In genomic region chr11:31738148-31739021, GRCm38 (mm10) we compare ENCODE assay signal across 17 mouse cellular contexts.
DNase-seq lines count a peak whose midpoint lies in the region; ATAC-seq and TF ChIP-seq lines count a peak whose summit lies in the region.
"Had no signal": no experiment of that assay in that cellular context is flagged by ENCODE, and none has a peak within 500 bp of the region (broad histone marks: within the 10 kb centered on the region; RNA-seq: fewer than 3 reads in every experiment).

No protein-coding gene starts in this region.

- TF ChIP-seq POLR2A in cerebellum, adult 2 months (IDR thresholded peaks at IDR 0.05; ENCODE audit: borderline replicate concordance, insufficient read depth, low read length) = no peak

- H3K4me2 ChIP-seq in lung, embryonic 15.5 days = no peak overlapping the region
- H3K4me2 ChIP-seq: embryonic facial prominence, embryonic 15.5 days; forebrain, embryonic 12.5 days; heart, embryonic 13.5 days; liver, embryonic 13.5 days had no signal

- no peaks in the 10 kb centered on the region for H3K27me3 ChIP-seq in cerebellum, adult 2 months (ENCODE audit: control insufficient read depth, insufficient read depth, low read length)
- H3K27me3 ChIP-seq in lung, embryonic 15.5 days = no peaks in the 10 kb centered on the region
- H3K27me3 ChIP-seq: embryonic facial prominence, embryonic 15.5 days; forebrain, embryonic 12.5 days; heart, embryonic 13.5 days had no signal

- DNase-seq in cerebellum, adult 2 months = peak; percentile 49 to 50
- no peak for DNase-seq in cerebellum, adult 9-10 months
- DNase-seq in kidney, adult 9 months = peak; percentile 74
- DNase-seq in kidney, postnatal 10 days = no peak
- DNase-seq in heart, adult 9 months (ENCODE audit: low spot score in 2 of 2) = no peak
- no peak for DNase-seq in thymus, postnatal 10 days (ENCODE audit: low spot score in 2 of 2)
- DNase-seq: liver, embryonic 13.5 days; thymus, adult 18-20 months had no signal

- TF ChIP-seq CTCF in cerebellum, adult 2 months (IDR thresholded peaks at IDR 0.05; ENCODE audit: borderline replicate concordance, insufficient read depth, low read depth, low read length) = no peak

- no peak overlapping the region for H3K9ac ChIP-seq in lung, embryonic 15.5 days
- H3K9ac ChIP-seq: embryonic facial prominence, embryonic 15.5 days; forebrain, embryonic 12.5 days; heart, embryonic 13.5 days; liver, embryonic 13.5 days had no signal

- no peaks in the 10 kb centered on the region for H3K9me3 ChIP-seq in lung, embryonic 15.5 days
- H3K9me3 ChIP-seq: embryonic facial prominence, embryonic 15.5 days; forebrain, embryonic 12.5 days; heart, embryonic 13.5 days; hindbrain, embryonic 10.5 days; limb, embryonic 10.5 days; liver, embryonic 13.5 days; midbrain, embryonic 10.5 days had no signal

- 33% methylated on average over 5 of the region's 5 CpGs for WGBS in cerebellum, adult 2 months
- WGBS in lung, embryonic 15.5 days = 81% methylated on average over 5 of the region's 5 CpGs

- H3K4me1 ChIP-seq in cerebellum, adult 2 months (ENCODE audit: control insufficient read depth, insufficient read depth, low read length) = peaks cover 27% of the 10 kb centered on the region
- peaks cover 8% of the 10 kb centered on the region; the same call in 1 of the 2 replicates for H3K4me1 ChIP-seq in lung, embryonic 15.5 days

- peak overlapping the region; percentile 40; the same call in 1 of the 2 replicates for H3K27ac ChIP-seq in cerebellum, adult 2 months (ENCODE audit: insufficient read depth, low read length)
- H3K27ac ChIP-seq in lung, embryonic 15.5 days = peak overlapping the region; percentile 69
- H3K27ac ChIP-seq: embryonic facial prominence, embryonic 15.5 days; forebrain, embryonic 12.5 days; heart, embryonic 13.5 days; hindbrain, embryonic 10.5 days; limb, embryonic 10.5 days; liver, embryonic 13.5 days; midbrain, embryonic 10.5 days had no signal

- H3K36me3 ChIP-seq in lung, embryonic 15.5 days = no peaks in the 10 kb centered on the region
- H3K36me3 ChIP-seq: embryonic facial prominence, embryonic 15.5 days; forebrain, embryonic 12.5 days; heart, embryonic 13.5 days; hindbrain, embryonic 10.5 days; limb, embryonic 10.5 days; liver, embryonic 13.5 days; midbrain, embryonic 10.5 days had no signal

- no peak overlapping the region for H3K4me3 ChIP-seq in cerebellum, adult 2 months (replicated peaks; ENCODE audit: insufficient read depth, low read depth, low read length)
- no peak overlapping the region for H3K4me3 ChIP-seq in lung, embryonic 15.5 days
- H3K4me3 ChIP-seq: embryonic facial prominence, embryonic 15.5 days; forebrain, embryonic 12.5 days; heart, embryonic 13.5 days; hindbrain, embryonic 10.5 days; limb, embryonic 10.5 days; liver, embryonic 13.5 days; midbrain, embryonic 10.5 days had no signal

- peak; percentile 40; the same call in 1 of the 2 replicates for ATAC-seq in lung, embryonic 15.5 days (ENCODE audit: borderline replicate concordance, extremely low read depth, low FRiP score, low TSS enrichment)
- ATAC-seq in activated CD4-positive, CD25-positive, alpha-beta regulatory T cell, adult 4 months = no peak
- ATAC-seq: intestine, embryonic 16.5 days had no signal

Comparison
In these comparisons a context has a peak if more than half of its experiments do, and no peak if none do; other contexts are left out.
1. DNase-seq: peak in cerebellum, adult 2 months (2 of 2) and kidney, adult 9 months (single experiment); none in cerebellum, adult 9-10 months (single experiment), kidney, postnatal 10 days (single experiment), heart, adult 9 months (0 of 2) and thymus, postnatal 10 days (0 of 2).